Mouse (Mus musculus) lung, adult 2 months (tissue): ENCODE results near the gene Abcb8.

Source experiments
- CTCF ChIP-seq: fragments of 200-500 bp; IDR thresholded peaks from 2 replicates; pipeline ENCODE4 v1.5.1; 2011; ENCODE audit warnings: mild to moderate bottlenecking, low read length, control low read depth; ENCODE audit not compliant: insufficient read depth
- POLR2A ChIP-seq: fragments of 200-500 bp; IDR thresholded peaks from 2 replicates; pipeline ENCODE4 v1.6.1; 2011; ENCODE audit warnings: low read depth, mild to moderate bottlenecking, control low read depth, low read length, borderline replicate concordance; ENCODE audit errors: extremely low read depth

DNA sequence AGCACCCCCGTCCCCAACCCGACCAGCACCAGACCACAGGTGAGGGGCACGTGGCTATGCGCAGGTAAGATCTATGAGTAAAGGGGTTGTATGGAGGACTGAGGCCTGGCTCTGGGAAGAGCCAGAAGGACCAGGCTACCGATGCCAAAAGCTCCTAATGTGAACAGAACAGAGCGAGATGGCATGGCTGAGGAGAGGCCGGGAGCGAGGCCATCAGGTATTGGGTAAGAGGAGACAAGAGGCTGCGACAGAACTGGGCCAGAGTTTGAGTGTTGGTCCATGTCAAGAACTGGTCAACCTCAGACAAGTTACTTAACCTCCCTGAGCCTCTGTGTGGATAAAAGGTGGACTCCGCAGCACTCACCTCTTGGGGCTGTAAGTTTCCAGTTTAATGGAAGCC, 28.5 kb upstream of the Abcb8 start:
- TF ChIP-seq CTCF (no peak), POLR2A (no peak)
